Mouse (Mus musculus) layer of hippocampus, adult 9-10 months (tissue): ENCODE results near the gene Isg15.
"Not testable (repeated sequence)": the region's sequence is repeated elsewhere in the genome, so short reads cannot be mapped to it uniquely, and the experiment has no call there.

Experiments used
- DNase-seq: peaks from one replicate; pipeline ENCODE4 v3.0.0; 2022; ENCODE audit warnings: low spot score

Gene Isg15

GRCm38 (mm10) chr4:156154771-156155170 is 45.8 kb downstream of the Isg15 start:
- DNase-seq, result no peak

GRCm38 (mm10) chr4:156150887-156151286 is 49.7 kb downstream of the Isg15 start:
- DNase-seq, result not testable (repeated sequence)
